Mouse (Mus musculus) liver (tissue): ENCODE measurements around the gene Gm45140.

Experiments used
- DNase-seq: peaks from one replicate; pipeline ENCODE4 v3.0.0-alpha.2; 2020; ENCODE audit warnings: mixed read lengths

Gene Gm45140

GRCm38 (mm10) chr6:87842254-87842653 is 6.7 kb upstream of the Gm45140 start:
- DNase-seq = no peak

GRCm38 (mm10) chr6:87841635-87842034 is 6.0 kb upstream of the Gm45140 start:
- DNase-seq = no peak

- DNase-seq = no peak
Observed at GRCm38 (mm10) chr6:87839797-87840341, 4.3 kb upstream of the Gm45140 start.

- peak; percentile 94 for DNase-seq
Observed at GRCm38 (mm10) chr6:87838551-87839197, 3.1 kb upstream of the Gm45140 start, which contains the start of gene Isy1. Gene Isy1 (minus strand): TSS chr6:87838798.

- DNase-seq = no peak
Observed at GRCm38 (mm10) chr6:87820366-87820765, 15.2 kb downstream of the Gm45140 start.

- no peak for DNase-seq
Observed at GRCm38 (mm10) chr6:87814486-87814885, 21.1 kb downstream of the Gm45140 start.

GRCm38 (mm10) chr6:87812656-87813055 is 22.9 kb downstream of the Gm45140 start:
- DNase-seq = no peak

- peak; percentile 97 for DNase-seq
Observed at GRCm38 (mm10) chr6:87811675-87812338, 23.8 kb downstream of the Gm45140 start, which contains the start of gene Rab43. Gene Rab43 (minus strand): TSS chr6:87812164.

GRCm38 (mm10) chr6:87810713-87811669 is 24.6 kb downstream of the Gm45140 start:
- DNase-seq = peak; percentile 80

- DNase-seq = no peak
Observed at GRCm38 (mm10) chr6:87810311-87810710, 25.3 kb downstream of the Gm45140 start.

- peak; percentile 79 for DNase-seq
Observed at GRCm38 (mm10) chr6:87809651-87810161, 25.9 kb downstream of the Gm45140 start.

- DNase-seq = no peak
Observed at GRCm38 (mm10) chr6:87809144-87809543, 26.5 kb downstream of the Gm45140 start.

- no peak for DNase-seq
Observed at GRCm38 (mm10) chr6:87808521-87808920, 27.1 kb downstream of the Gm45140 start.

GRCm38 (mm10) chr6:87807735-87808440 is 27.7 kb downstream of the Gm45140 start:
- DNase-seq = peak; percentile 76

- no peak for DNase-seq
Observed at GRCm38 (mm10) chr6:87806857-87807256, 28.7 kb downstream of the Gm45140 start.

- no peak for DNase-seq
Observed at GRCm38 (mm10) chr6:87806028-87806427, 29.6 kb downstream of the Gm45140 start.

- no peak for DNase-seq
Observed at GRCm38 (mm10) chr6:87805448-87805847, 30.1 kb downstream of the Gm45140 start.

- no peak for DNase-seq
Observed at GRCm38 (mm10) chr6:87804886-87805285, 30.7 kb downstream of the Gm45140 start.

- no peak for DNase-seq
Observed at GRCm38 (mm10) chr6:87804036-87804435, 31.6 kb downstream of the Gm45140 start.

GRCm38 (mm10) chr6:87802462-87802861 is 33.1 kb downstream of the Gm45140 start:
- DNase-seq = no peak

- peak; percentile 54 for DNase-seq
Observed at GRCm38 (mm10) chr6:87799576-87799975, 36.0 kb downstream of the Gm45140 start.

- DNase-seq = no peak
Observed at GRCm38 (mm10) chr6:87797321-87797720, 38.3 kb downstream of the Gm45140 start.
